Mouse (Mus musculus) neural tube, embryonic 13.5 days (tissue): ENCODE results near the gene Gnb4. TPM values are rescaled to one million over a fixed set of nuclear protein-coding genes. Genes with fewer than 3 reads are reported as not detected.
A peak's percentile ranks its signal among the peaks of the same experiment; 100 is the strongest.

Experiments used
- ATAC-seq: fragments of 200-750 bp; cut with Nextera tagmentation; 2 replicates; pipeline ENCODE4 v1.8.0; 2017; ENCODE audit warnings: low read depth, mild to moderate bottlenecking, moderate TSS enrichment, moderate library complexity
- H3K27ac ChIP-seq: fragments of 300-500 bp; sonication (generic); replicated peaks from 2 replicates; pipeline ENCODE4 v1.5.1; 2015; ENCODE audit warnings: moderate library complexity, mild to moderate bottlenecking, inconsistent platforms
- H3K27me3 ChIP-seq: fragments of 300-500 bp; sonication (generic); 2 replicates; pipeline ENCODE4 v1.6.1; 2015; ENCODE audit warnings: mild to moderate bottlenecking, inconsistent platforms
- H3K36me3 ChIP-seq: fragments of 300-500 bp; sonication (generic); 2 replicates; pipeline ENCODE4 v1.6.1; 2015; ENCODE audit warnings: mild to moderate bottlenecking, inconsistent platforms
- H3K4me1 ChIP-seq: fragments of 300-500 bp; sonication (generic); replicated peaks from 2 replicates; pipeline ENCODE4 v1.6.1; 2015; ENCODE audit warnings: inconsistent platforms
- H3K4me2 ChIP-seq: fragments of 300-500 bp; sonication (generic); 2 replicates; pipeline ENCODE4 v1.6.1; 2015; ENCODE audit warnings: inconsistent platforms, mild to moderate bottlenecking, moderate library complexity
- H3K4me3 ChIP-seq: fragments of 300-500 bp; sonication (generic); 2 replicates; pipeline ENCODE4 v1.5.1; 2015; ENCODE audit warnings: mild to moderate bottlenecking, inconsistent platforms
- H3K9ac ChIP-seq: fragments of 300-500 bp; sonication (generic); 2 replicates; pipeline ENCODE4 v1.6.1; 2015; ENCODE audit warnings: moderate library complexity, mild to moderate bottlenecking, inconsistent platforms
- H3K9me3 ChIP-seq: fragments of 300-500 bp; sonication (generic); 2 replicates; pipeline ENCODE4 v1.6.1; 2016; ENCODE audit warnings: inconsistent platforms
- WGBS: fragments of 180-500 bp; shearing (Covaris S2); methylation state at CpG from one replicate; pipeline ENCODE4 v1.1.7; 2015; 5-methylcytosine and 5-hydroxymethylcytosine counted together
- polyA plus RNA-seq: library from polyadenylated mRNA; unstranded; fragments of >200 nt; fragmentation: Nextera tagmentation; extraction: Ambion mirVana; gene quantifications from 2 replicates; pipeline ENCODE4 v1.2.1, GENCODE M21; 2015

Gnb4 gene
- polyA plus RNA-seq = 88.0 and 90.2 TPM in 2 replicates

- H3K4me1 ChIP-seq = peaks cover 20% of the 10 kb centered on the region
- H3K36me3 ChIP-seq = no peaks in the 10 kb centered on the region
- peak within 1 kb of the TSS; percentile 78 for H3K9ac ChIP-seq
- ATAC-seq = peak; percentile 94
- 1% methylated on average over 72 of the region's 83 CpGs for WGBS
- no peaks in the 10 kb centered on the region for H3K9me3 ChIP-seq
- peak within 1 kb of the TSS; percentile 55 for H3K4me2 ChIP-seq
- peak within 1 kb of the TSS; percentile 79 for H3K27ac ChIP-seq
- H3K4me3 ChIP-seq = peak within 1 kb of the TSS; percentile 62
- H3K27me3 ChIP-seq = no peaks in the 10 kb centered on the region
Measured at GRCm38 (mm10) chr3:32616331-32617052, at the start of gene Gnb4. TSS of gene Gnb4 (minus strand) at chr3:32616585.

- Histone ChIP-seq H3K9ac (no peak overlapping the region), H3K36me3 (no peaks in the 10 kb centered on the region), H3K4me2 (no peak overlapping the region), H3K27ac (no peak overlapping the region), H3K9me3 (no peaks in the 10 kb centered on the region), H3K4me3 (no peak overlapping the region), H3K4me1 (no peaks in the 10 kb centered on the region), H3K27me3 (no peaks in the 10 kb centered on the region)
- WGBS = 92% methylated on average over 3 of the region's 3 CpGs
- no peak for ATAC-seq
Measured at GRCm38 (mm10) chr3:32661556-32661930, 45.2 kb upstream of the Gnb4 start.

DNA sequence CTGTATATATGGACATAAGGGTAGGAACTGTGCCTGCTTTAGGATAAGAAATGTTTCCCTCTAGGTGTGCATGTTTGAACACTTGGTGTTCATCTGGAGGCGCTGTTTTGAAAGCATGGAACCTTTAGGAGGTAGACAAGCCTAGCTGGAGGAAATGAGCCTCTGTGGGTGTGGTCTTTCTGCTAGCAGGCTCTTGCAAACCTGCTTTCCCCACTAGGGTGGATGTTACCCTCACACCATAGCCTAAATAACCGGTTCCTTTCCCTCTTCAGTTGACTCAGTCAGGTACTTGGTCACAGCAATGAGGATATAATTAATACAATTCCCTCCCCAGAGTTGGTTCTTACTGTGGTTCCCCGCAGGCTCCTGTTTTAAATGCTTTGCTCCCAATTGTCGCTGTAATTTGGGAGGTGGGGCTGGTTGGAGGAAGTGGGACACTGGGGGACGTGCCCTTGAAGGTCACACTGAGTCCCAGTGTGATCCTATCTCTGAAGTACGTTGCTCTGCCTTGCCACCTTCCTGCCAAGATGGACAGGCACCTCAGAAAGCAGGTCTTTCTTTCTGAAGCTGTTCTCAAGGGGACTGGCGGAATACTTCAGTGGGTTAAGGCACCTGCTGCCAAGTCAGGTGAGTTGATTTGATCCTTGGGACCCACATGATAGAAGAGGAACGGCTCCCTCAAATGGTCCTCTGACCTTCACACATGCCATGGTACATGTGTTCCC is 44.6 kb upstream of the Gnb4 start:
- Histone ChIP-seq H3K4me3 (no peak overlapping the region), H3K27me3 (no peaks in the 10 kb centered on the region), H3K4me1 (no peaks in the 10 kb centered on the region), H3K4me2 (no peak overlapping the region), H3K36me3 (no peaks in the 10 kb centered on the region), H3K9ac (no peak overlapping the region), H3K9me3 (no peaks in the 10 kb centered on the region), H3K27ac (no peak overlapping the region)
- WGBS = 61% methylated on average over 8 of the region's 8 CpGs
- ATAC-seq = no peak

DNA sequence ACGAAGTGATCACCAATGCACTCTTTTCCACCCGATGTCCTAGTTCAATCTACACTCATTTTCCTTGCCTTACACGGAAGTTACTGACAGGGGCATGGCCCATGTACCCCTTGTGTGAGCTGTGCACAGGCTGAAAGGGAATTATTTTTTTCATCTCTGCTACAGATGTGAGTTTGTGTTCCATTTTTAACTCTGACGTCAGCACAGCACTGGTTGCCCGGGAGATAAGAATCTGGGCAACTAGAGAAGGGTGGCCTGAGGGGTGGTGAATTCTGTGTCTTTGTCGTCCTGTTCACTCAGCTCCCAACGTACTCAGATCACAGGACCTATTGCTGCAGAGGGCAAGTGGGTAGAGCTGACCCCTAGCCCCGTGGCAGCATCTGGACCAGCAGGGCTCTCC is 43.9 kb upstream of the Gnb4 start:
- H3K4me2 ChIP-seq = no peak overlapping the region
- ATAC-seq = no peak
- H3K9me3 ChIP-seq = no peaks in the 10 kb centered on the region
- 64% methylated on average over 8 of the region's 8 CpGs for WGBS
- H3K27ac ChIP-seq = no peak overlapping the region
- no peak overlapping the region for H3K4me3 ChIP-seq
- no peaks in the 10 kb centered on the region for H3K4me1 ChIP-seq
- no peaks in the 10 kb centered on the region for H3K27me3 ChIP-seq
- H3K9ac ChIP-seq = no peak overlapping the region
- H3K36me3 ChIP-seq = no peaks in the 10 kb centered on the region

- Histone ChIP-seq H3K4me2 (no peak overlapping the region), H3K27me3 (no peaks in the 10 kb centered on the region), H3K9ac (no peak overlapping the region), H3K9me3 (no peaks in the 10 kb centered on the region), H3K36me3 (no peaks in the 10 kb centered on the region), H3K4me1 (no peaks in the 10 kb centered on the region), H3K4me3 (no peak overlapping the region), H3K27ac (no peak overlapping the region)
- ATAC-seq = no peak
- 98% methylated on average over 2 of the region's 2 CpGs for WGBS
Measured at GRCm38 (mm10) chr3:32659506-32659905, 43.1 kb upstream of the Gnb4 start.

- no peaks in the 10 kb centered on the region for H3K36me3 ChIP-seq
- H3K9ac ChIP-seq = no peak overlapping the region
- WGBS = 84% methylated on average over 16 of the region's 16 CpGs
- no peak for ATAC-seq
- no peaks in the 10 kb centered on the region for H3K4me1 ChIP-seq
- no peaks in the 10 kb centered on the region for H3K27me3 ChIP-seq
- no peaks in the 10 kb centered on the region for H3K9me3 ChIP-seq
- no peak overlapping the region for H3K4me2 ChIP-seq
- no peak overlapping the region for H3K27ac ChIP-seq
- H3K4me3 ChIP-seq = no peak overlapping the region
Measured at GRCm38 (mm10) chr3:32658821-32659220, 42.4 kb upstream of the Gnb4 start.

DNA sequence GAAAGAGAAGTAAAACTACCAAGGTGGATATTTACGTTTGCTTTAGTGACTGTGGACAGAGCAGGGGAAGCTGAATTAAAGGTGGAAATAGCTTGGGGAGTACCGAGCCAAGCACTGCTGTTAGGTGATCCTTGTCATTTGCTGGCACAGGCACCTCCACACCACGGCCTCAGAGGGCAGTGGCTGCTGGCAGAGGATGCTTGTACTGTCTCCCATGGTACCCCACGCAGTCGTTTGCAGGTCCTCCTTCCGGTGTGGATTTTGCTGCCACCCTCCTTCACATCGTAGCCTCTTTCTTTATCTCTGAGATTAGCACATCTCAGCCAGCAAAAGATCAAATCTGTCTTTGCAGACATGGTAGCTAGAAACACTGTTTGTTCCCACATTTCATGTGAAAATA is 42.0 kb upstream of the Gnb4 start:
- Histone ChIP-seq H3K4me1 (no peaks in the 10 kb centered on the region), H3K36me3 (no peaks in the 10 kb centered on the region), H3K27ac (no peak overlapping the region), H3K9me3 (no peaks in the 10 kb centered on the region), H3K4me3 (no peak overlapping the region), H3K9ac (no peak overlapping the region), H3K27me3 (no peaks in the 10 kb centered on the region), H3K4me2 (no peak overlapping the region)
- ATAC-seq = no peak
- WGBS = 78% methylated on average over 7 of the region's 7 CpGs

- no peak for ATAC-seq
- no peak overlapping the region for H3K4me3 ChIP-seq
Measured at GRCm38 (mm10) chr3:32656398-32656994, 40.1 kb upstream of the Gnb4 start.

GRCm38 (mm10) chr3:32655994-32656393 is 39.6 kb upstream of the Gnb4 start:
- no peak overlapping the region for H3K4me3 ChIP-seq
- 78% methylated on average over 4 of the region's 4 CpGs for WGBS
- no peaks in the 10 kb centered on the region for H3K27me3 ChIP-seq
- H3K4me1 ChIP-seq = no peaks in the 10 kb centered on the region
- no peak for ATAC-seq
- no peak overlapping the region for H3K9ac ChIP-seq
- H3K36me3 ChIP-seq = no peaks in the 10 kb centered on the region
- H3K27ac ChIP-seq = no peak overlapping the region
- no peak overlapping the region for H3K4me2 ChIP-seq
- H3K9me3 ChIP-seq = no peaks in the 10 kb centered on the region

More at GRCm38 (mm10) chr3:32656398-32656994, 40.1 kb upstream of the Gnb4 start:
- Histone ChIP-seq H3K9me3 (no peaks in the 10 kb centered on the region), H3K27ac (no peak overlapping the region), H3K36me3 (no peaks in the 10 kb centered on the region), H3K27me3 (no peaks in the 10 kb centered on the region), H3K9ac (no peak overlapping the region), H3K4me2 (no peak overlapping the region), H3K4me1 (no peaks in the 10 kb centered on the region)
- WGBS = 84% methylated on average over 10 of the region's 10 CpGs

GRCm38 (mm10) chr3:32652739-32653138 is 36.4 kb upstream of the Gnb4 start:
- Histone ChIP-seq H3K4me3 (no peak overlapping the region), H3K27ac (no peak overlapping the region), H3K4me1 (no peaks in the 10 kb centered on the region), H3K9me3 (no peaks in the 10 kb centered on the region), H3K4me2 (no peak overlapping the region), H3K36me3 (no peaks in the 10 kb centered on the region), H3K9ac (no peak overlapping the region), H3K27me3 (no peaks in the 10 kb centered on the region)
- no peak for ATAC-seq
- 80% methylated on average over 4 of the region's 4 CpGs for WGBS

DNA sequence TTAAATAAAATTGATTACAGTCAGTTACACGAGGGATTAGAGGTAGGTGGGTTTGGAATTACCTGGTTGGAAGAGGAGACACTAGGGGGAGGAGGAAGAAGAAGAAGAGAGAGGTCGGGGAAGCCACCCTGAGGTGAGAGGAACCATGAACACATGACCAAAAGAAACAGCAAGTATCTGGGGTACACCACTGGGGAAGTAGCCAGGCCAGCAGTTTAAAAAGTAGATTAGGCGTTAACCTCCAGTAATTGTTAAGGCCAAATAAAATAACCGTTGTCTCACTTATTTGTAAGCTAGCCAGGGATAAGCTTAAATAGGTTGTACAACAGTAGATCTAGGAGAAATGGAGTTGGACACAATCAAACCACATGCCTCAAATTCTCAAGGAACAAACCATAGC is 32.9 kb upstream of the Gnb4 start:
- ATAC-seq = no peak
- Histone ChIP-seq H3K4me3 (no peak overlapping the region), H3K27me3 (no peaks in the 10 kb centered on the region), H3K4me1 (no peaks in the 10 kb centered on the region), H3K4me2 (no peak overlapping the region), H3K9me3 (no peaks in the 10 kb centered on the region), H3K27ac (no peak overlapping the region), H3K36me3 (no peaks in the 10 kb centered on the region), H3K9ac (no peak overlapping the region)
- 73% methylated on average over 4 of the region's 4 CpGs for WGBS

GRCm38 (mm10) chr3:32646918-32647317 is 30.5 kb upstream of the Gnb4 start:
- Histone ChIP-seq H3K4me3 (no peak overlapping the region), H3K9ac (no peak overlapping the region), H3K4me2 (no peak overlapping the region), H3K36me3 (no peaks in the 10 kb centered on the region), H3K4me1 (no peaks in the 10 kb centered on the region), H3K9me3 (no peaks in the 10 kb centered on the region), H3K27ac (no peak overlapping the region), H3K27me3 (no peaks in the 10 kb centered on the region)
- no peak for ATAC-seq
- 92% methylated on average over 4 of the region's 4 CpGs for WGBS
